Mouse (Mus musculus): ENCODE measurements at regions not wholly inside any gene's neighbourhood (a gene's known extent, or its start where the extent isn't known, plus 50 kb on each side); places are given as distances from the start of the nearest gene placed in this dataset. TPM values are rescaled to one million over a fixed set of nuclear protein-coding genes. Genes with fewer than 3 reads are reported as not detected.
"Not testable (repeated sequence)": the region's sequence is repeated elsewhere in the genome, so short reads cannot be mapped to it uniquely, and the experiment has no call there.

GRCm38 (mm10) chr8:97191806-97192205, 1303.5 kb upstream of the Got2 start:
- H3K9me3 ChIP-seq (ENCODE audit: control insufficient read depth, low read length): no peaks in the 10 kb centered on the region
- ATAC-seq (replicated peaks; ENCODE audit: low FRiP score, low TSS enrichment, low read depth) (no peak), DNase-seq (ENCODE audit: low spot score) (no peak)
- H3K9ac ChIP-seq (ENCODE audit: low read length): no peak overlapping the region
- 84% methylated on average over 1 of the region's 1 CpGs for WGBS
- no peak overlapping the region for H3K27ac ChIP-seq (ENCODE audit: low read depth)
- no peaks in the 10 kb centered on the region for H3K36me3 ChIP-seq (ENCODE audit: control insufficient read depth, insufficient read depth, low read length)
- H3K4me1 ChIP-seq (replicated peaks; ENCODE audit: control insufficient read depth, insufficient read depth, low read length): no peaks in the 10 kb centered on the region
- no peaks in the 10 kb centered on the region for H3K27me3 ChIP-seq (replicated peaks; ENCODE audit: control insufficient read depth, insufficient read depth, low read length)
- no peak overlapping the region for H3K4me2 ChIP-seq (ENCODE audit: low read length)
- no peak overlapping the region for H3K4me3 ChIP-seq (ENCODE audit: low read depth, low read length)

GRCm38 (mm10) chr8:97183831-97184230, 1295.5 kb upstream of the Got2 start:
- not testable (repeated sequence) for H3K4me2 ChIP-seq (ENCODE audit: low read length); H3K36me3 ChIP-seq (ENCODE audit: control insufficient read depth, insufficient read depth, low read length); H3K9me3 ChIP-seq (ENCODE audit: control insufficient read depth, low read length); DNase-seq (ENCODE audit: low spot score); H3K4me3 ChIP-seq (ENCODE audit: low read depth, low read length); H3K27ac ChIP-seq (ENCODE audit: low read depth); ATAC-seq (replicated peaks; ENCODE audit: low FRiP score, low TSS enrichment, low read depth); H3K27me3 ChIP-seq (replicated peaks; ENCODE audit: control insufficient read depth, insufficient read depth, low read length); H3K4me1 ChIP-seq (replicated peaks; ENCODE audit: control insufficient read depth, insufficient read depth, low read length); H3K9ac ChIP-seq (ENCODE audit: low read length)
- WGBS: 93% methylated on average over 13 of the region's 13 CpGs

GRCm38 (mm10) chr8:97182456-97182855, 1294.1 kb upstream of the Got2 start:
- not testable (repeated sequence) for H3K4me3 ChIP-seq (ENCODE audit: low read depth, low read length); DNase-seq (ENCODE audit: low spot score); H3K4me1 ChIP-seq (replicated peaks; ENCODE audit: control insufficient read depth, insufficient read depth, low read length); H3K27ac ChIP-seq (ENCODE audit: low read depth); H3K4me2 ChIP-seq (ENCODE audit: low read length); H3K9ac ChIP-seq (ENCODE audit: low read length); H3K9me3 ChIP-seq (ENCODE audit: control insufficient read depth, low read length); H3K27me3 ChIP-seq (replicated peaks; ENCODE audit: control insufficient read depth, insufficient read depth, low read length); H3K36me3 ChIP-seq (ENCODE audit: control insufficient read depth, insufficient read depth, low read length); ATAC-seq (replicated peaks; ENCODE audit: low FRiP score, low TSS enrichment, low read depth)

Small RNA genes lying in the stretch of these regions (microRNA-seq; reads per million reads assigned to microRNA genes)
- not detected for gene Gm26399
